Mouse (Mus musculus): Measurements from ENCODE around the gene Ccnb1.

GRCm38 (mm10) chr13:100730861-100731176, 55.6 kb downstream of the Ccnb1 start, which contains the start of gene Cdk7:
- TF ChIP-seq EP300 (IDR thresholded peaks at IDR 0.05; ENCODE audit: low read depth) (peak; percentile 59; the same call in 1 of the 2 replicates), CTCF (IDR thresholded peaks at IDR 0.05; ENCODE audit: low read depth) (no peak)
